Mouse (Mus musculus) MEL (cell line): ENCODE measurements around the gene Celsr1.

Experiments used
- CTCF ChIP-seq, 3 experiments: IDR thresholded peaks in 2 of 3; conservative IDR thresholded peaks in 1 of 3; 2 replicates each; pipeline ENCODE4 v1.5.1; 2011 to 2012; ENCODE audit warnings: low read length in 3 of 3, low read depth in 2 of 3, mild to moderate bottlenecking in 2 of 3, improper control_type of control experiment in 1 of 3, inconsistent platforms in 1 of 3, mixed read lengths in 1 of 3, moderate library complexity in 1 of 3; ENCODE audit not compliant: control insufficient read depth in 1 of 3, insufficient read depth in 1 of 3, poor library complexity in 1 of 3, severe bottlenecking in 1 of 3
- ELF1 ChIP-seq: IDR thresholded peaks from 2 replicates; pipeline ENCODE4 v1.6.1; 2014; ENCODE audit warnings: low read depth, mild to moderate bottlenecking, inconsistent platforms, low read length, improper control_type of control experiment, moderate library complexity
- GABPA ChIP-seq: IDR thresholded peaks from 2 replicates; pipeline ENCODE4 v1.6.1; 2012; ENCODE audit warnings: low read depth, mild to moderate bottlenecking, inconsistent platforms, low read length, improper control_type of control experiment, moderate library complexity
- GATA1 ChIP-seq: IDR thresholded peaks from 2 replicates; pipeline ENCODE4 v1.6.1; 2011; ENCODE audit warnings: low read depth, low read length, improper control_type of control experiment
- NRF1 ChIP-seq: IDR thresholded peaks from 2 replicates; pipeline ENCODE4 v1.6.1; 2014; ENCODE audit warnings: low read depth, mild to moderate bottlenecking, inconsistent platforms, low read length, improper control_type of control experiment, moderate library complexity; ENCODE audit not compliant: poor library complexity, insufficient read depth, severe bottlenecking
- POLR2A ChIP-seq, 2 experiments: IDR thresholded peaks; 2 replicates each; pipeline ENCODE4 v1.6.1; 2011 to 2012; ENCODE audit warnings: low read length in 2 of 2, mild to moderate bottlenecking in 2 of 2, control low read depth in 1 of 2, improper control_type of control experiment in 1 of 2, low read depth in 1 of 2, moderate library complexity in 1 of 2; ENCODE audit not compliant: control insufficient read depth in 1 of 2, insufficient read depth in 1 of 2, poor library complexity in 1 of 2
- POLR2AphosphoS5 ChIP-seq: IDR thresholded peaks from 2 replicates; pipeline ENCODE4 v1.6.1; 2012; ENCODE audit warnings: low read depth, borderline replicate concordance, mild to moderate bottlenecking, inconsistent platforms, low read length, moderate library complexity, mixed read lengths
- SMC3 ChIP-seq: IDR thresholded peaks from 2 replicates; pipeline ENCODE4 v1.6.1; 2011; ENCODE audit warnings: low read depth, low read length, improper control_type of control experiment
- USF1 ChIP-seq: IDR thresholded peaks from 2 replicates; pipeline ENCODE4 v1.6.1; 2014; ENCODE audit warnings: low read depth, mild to moderate bottlenecking, inconsistent platforms, low read length, improper control_type of control experiment, moderate library complexity
- ZKSCAN1 ChIP-seq: IDR thresholded peaks from 2 replicates; pipeline ENCODE4 v1.6.1; 2012; ENCODE audit warnings: low read depth, mild to moderate bottlenecking, inconsistent platforms, low read length, improper control_type of control experiment, moderate library complexity
- ZMIZ1 ChIP-seq: IDR thresholded peaks from 2 replicates; pipeline ENCODE4 v1.6.1; 2012; ENCODE audit warnings: low read depth, mild to moderate bottlenecking, inconsistent platforms, low read length, improper control_type of control experiment, moderate library complexity

DNA sequence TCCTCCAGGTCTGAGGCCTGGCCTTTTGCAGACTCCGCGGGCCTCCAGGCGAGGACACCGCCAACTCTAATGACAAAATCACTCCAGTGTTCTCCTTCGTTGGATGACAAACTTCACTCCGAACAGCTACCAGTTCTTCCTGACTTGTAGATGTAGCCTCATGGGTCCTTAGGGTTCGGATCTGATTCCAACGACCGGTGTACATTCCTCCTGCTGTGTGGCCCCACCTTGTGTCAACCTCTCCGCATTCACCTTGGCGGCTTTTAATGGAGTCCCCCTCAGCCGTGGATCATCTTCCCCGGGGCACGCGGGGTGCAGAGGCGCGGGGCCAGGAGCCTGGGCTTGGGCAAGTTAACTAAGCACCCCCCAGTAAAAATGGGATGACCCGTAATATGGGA, 154.1 kb downstream of the Celsr1 start:
- no peak for TF ChIP-seq ELF1
- peak; percentile 9; the same call in 1 of the 2 replicates for TF ChIP-seq SMC3
- no peak for TF ChIP-seq GATA1
- TF ChIP-seq CTCF (IDR thresholded peaks at IDR 0.05 in 2 of 3, conservative IDR thresholded peaks at IDR 0.05 in 1 of 3; ENCODE audit: control insufficient read depth in 1 of 3, insufficient read depth in 1 of 3, low read depth in 2 of 3, low read length in 3 of 3, poor library complexity in 1 of 3, severe bottlenecking in 1 of 3), result no peak
- no peak for TF ChIP-seq USF1
- no peak for TF ChIP-seq ZMIZ1
- TF ChIP-seq POLR2A (IDR thresholded peaks at IDR 0.05; ENCODE audit: control insufficient read depth in 1 of 2, insufficient read depth in 1 of 2, low read depth in 1 of 2, low read length in 2 of 2, poor library complexity in 1 of 2), result no peak
- no peak for TF ChIP-seq GABPA
- no peak for TF ChIP-seq ZKSCAN1
- TF ChIP-seq NRF1, result no peak
- no peak for TF ChIP-seq POLR2AphosphoS5
